Mouse (Mus musculus): Measurements from ENCODE around the gene Etv5.

Etv5 gene

DNA sequence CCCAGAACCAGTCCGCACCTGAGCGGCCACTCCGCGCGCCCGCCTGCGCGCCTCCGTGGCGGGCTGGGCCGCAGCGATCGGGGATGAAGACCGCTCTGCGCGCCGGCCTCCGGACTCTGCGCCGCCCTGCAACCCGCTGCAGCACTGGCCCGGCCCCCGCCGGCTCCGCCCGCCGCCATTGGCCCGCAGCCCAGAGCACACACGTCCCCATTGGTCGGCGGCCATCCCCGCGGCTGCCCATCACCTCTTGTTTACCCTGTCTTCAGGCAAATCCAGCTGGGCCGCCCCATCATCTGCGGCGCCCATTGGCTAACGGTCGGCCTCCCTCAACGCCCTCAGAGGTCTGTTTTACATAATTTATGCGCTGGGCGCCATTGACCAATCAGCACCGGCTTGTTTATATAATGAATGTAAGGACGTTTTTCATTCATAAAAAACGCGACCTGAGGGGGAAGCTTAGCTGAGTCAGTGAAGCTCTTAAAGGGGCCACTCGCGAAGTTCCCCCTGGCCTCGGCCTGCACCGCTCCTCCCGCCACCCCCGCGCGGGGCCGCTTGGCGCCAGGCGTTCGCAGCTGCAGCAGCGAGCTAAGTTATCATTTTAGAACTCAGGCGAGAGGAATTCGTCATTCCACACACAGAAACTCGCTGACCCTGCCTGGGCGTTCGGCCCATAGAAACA, at the start of gene Etv5:
TSS of gene Etv5 (minus strand) at position 221 of the 679 bp plus-strand sequence.
- peak; percentile 99 for DNase-seq (ENCODE audit: low read depth, low spot score)

DNA sequence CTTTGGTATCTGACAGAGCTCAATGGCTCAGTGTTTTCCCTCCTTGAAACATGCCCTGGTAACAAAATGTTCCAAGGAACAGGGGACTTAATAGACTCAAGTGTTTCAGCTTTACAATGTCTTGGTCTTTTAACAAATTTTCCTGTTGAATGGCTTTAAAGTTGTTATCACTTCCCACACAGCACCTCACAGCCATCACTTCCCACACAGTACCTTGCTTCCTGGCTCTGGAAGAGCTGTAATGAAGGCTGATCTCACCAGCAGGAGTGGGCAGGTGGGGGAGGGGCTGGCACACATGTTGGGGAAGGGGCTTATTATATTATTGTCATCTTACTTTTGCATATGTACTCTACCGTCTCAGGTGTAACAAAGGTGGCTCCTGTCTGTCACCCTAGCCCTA, 44.4 kb upstream of the Etv5 start:
- no peak for DNase-seq (ENCODE audit: low read depth, low spot score)

DNA sequence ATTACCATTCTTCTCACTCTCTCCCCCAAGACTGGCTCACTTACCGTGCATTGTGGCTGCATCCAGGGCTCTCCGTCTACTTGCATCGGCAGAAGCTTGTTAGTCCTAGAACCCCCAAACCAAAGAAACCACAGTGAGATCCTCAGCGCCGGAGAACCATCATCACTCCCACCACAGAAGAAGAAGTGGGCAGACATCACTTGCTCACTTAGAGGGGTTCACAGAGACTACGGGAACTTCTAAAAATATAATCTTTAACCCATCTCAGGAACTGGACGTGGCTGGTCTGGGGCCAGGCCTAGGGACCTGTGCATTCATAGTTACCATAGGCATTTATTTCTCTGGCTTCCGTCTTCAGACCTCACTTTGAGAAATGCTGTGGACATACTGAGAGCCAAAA, 39.8 kb upstream of the Etv5 start:
- DNase-seq (ENCODE audit: low read depth, low spot score), result no peak

DNA sequence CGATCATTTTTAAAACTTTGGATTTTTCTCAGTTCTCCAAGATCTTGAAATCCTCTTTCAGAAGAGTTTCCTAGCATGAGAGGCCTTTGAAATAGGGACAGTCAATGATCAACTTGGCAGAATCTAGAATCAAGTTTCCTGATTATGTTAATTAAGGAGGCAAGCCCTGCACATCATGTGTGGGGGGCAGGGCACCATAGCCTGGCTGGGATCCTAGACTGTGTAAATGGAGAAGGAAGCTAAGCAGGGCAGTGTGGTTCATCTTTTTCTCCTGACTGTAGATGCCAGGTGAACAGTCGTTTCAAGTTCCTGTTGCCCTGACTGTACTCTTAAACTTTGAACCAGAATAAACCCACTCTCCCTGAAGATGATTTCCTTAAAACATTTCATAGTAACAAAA, 32.2 kb upstream of the Etv5 start:
- DNase-seq (ENCODE audit: low read depth, low spot score), result no peak

DNA sequence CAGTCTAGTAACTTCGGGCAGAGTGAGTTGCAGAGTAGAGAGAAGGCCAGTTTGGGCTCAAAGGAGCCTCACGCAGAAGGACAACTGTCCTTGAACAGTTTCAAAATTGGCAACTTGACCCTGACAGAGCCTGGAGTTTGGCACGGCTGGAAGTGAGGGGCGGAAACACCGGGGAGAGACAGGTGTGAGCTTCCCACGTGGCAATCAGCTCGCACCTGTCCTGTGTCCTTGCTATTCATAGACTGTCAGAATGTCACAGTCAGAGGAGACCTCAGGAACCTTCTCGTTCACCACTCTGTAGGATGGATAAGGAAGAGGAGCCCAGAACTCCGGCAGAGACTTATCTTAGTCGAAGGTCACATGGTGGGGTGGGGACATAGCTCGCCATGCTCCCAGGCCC, 29.9 kb upstream of the Etv5 start:
- DNase-seq (ENCODE audit: low read depth, low spot score), result no peak

DNA sequence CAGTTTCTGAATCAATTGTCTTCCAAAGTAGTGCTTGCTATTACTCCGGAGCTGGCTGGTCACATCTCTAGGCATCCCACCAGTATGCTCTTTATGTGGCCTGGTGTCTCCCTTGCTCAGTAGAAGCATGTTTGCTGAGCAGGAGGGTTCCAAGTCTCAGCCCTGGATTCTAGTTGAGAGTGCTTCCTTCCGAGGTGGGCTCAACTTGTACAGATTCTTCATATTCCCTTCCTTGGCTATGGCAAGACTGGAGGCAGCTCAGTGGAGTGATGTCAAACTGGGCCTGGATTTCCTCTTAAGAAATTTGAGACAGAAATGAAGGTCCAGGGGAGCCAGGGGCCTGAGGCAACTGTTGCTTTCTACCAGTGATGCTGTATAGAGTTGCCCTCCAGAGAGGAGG, 27.6 kb upstream of the Etv5 start:
- no peak for DNase-seq (ENCODE audit: low read depth, low spot score)

DNA sequence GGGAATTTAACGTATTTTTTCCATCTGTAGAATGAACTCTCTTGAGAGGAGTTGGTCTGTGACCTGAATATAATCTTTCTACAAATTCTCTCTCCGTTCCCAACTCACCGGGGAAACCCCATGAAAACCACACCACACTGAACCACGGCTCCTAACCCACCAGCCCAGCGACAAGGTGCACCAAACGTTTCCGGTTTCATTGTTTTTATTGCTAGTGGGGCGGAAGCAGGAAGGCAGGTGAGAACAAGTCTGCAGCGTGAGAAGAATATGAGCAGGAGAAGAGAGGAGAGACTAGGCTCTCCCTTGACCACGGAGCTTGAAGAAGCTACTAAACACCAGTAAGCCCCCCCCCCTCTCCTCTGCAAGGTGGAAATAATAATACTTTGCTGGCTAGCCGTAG, 26.9 kb upstream of the Etv5 start:
- no peak for DNase-seq (ENCODE audit: low read depth, low spot score)

DNA sequence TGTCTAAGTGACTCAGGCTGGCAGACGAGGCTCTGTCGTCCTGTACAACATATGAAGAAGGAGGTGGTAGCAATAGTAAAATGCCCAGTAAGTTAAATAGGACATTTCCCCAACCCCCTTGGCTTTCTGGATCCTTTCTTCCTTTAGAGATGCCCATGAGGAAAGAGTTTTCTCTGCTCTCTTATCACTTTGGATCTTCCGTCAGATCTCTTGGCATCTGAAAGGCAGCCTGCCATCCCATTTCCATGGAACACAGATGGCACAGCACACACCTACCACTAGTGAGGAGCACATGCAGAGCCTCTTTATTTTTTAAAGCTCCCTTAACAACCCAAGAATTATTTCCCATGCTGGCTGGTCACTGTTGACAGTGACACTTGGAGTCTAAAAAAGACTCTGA, 22.7 kb upstream of the Etv5 start:
- DNase-seq (ENCODE audit: low read depth, low spot score), result no peak

DNA sequence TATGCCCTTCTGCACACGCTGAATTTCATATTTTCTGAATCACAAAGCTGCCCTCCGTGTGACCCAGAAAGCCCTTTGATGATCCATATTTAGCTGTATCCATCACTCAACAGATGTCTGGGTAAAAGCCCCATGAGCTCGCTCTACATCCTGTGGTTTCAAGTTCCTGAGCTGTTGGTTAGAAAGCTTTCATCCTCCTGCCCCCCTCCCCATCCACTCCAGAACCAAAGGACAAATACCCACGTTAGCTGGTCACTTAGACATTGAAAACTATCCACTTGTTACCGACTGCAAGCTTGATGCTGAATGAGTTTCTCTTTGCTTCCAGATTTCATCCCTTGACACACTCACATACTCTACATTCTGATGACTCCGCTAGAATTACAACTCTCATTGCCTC, 22.2 kb upstream of the Etv5 start:
- no peak for DNase-seq (ENCODE audit: low read depth, low spot score)

DNA sequence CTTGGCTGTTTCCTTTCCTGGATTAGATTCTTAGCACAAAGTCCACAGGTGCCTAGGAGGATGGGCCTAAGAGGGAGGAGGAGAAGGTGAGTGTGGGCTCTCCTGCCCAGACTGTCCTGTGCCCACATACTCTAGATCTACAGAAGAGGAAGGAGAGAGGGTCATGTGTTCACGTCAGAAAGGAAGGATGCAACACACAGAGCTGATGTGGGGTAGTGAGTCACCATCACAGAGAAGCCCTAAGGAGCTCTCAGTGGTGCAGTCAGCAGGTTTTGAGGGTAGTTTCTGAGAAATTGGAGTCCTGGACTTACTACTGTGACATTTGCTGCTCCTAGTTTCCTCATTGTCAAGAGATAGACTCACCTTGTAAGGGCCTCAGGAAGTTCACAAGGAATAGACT, 21.4 kb upstream of the Etv5 start:
- DNase-seq (ENCODE audit: low read depth, low spot score), result no peak

DNA sequence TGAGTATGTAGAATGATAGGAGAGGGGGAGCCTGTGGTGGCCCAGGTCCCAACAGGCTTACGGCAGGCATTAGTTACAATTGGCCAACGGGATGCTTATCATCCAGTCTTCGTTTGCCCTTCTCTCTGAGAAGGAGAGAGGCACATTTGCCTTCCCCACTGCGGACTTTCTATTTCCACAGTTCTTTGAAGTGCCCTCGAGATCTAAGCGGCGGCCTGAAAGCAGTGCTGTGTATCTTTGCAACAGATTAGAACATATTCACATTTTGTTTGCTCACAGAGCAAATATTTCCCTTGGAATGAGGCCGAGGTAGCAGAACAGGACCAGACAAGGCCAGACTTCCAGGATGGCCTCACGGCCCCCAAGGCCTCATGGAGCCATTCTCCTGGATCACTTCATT, 12.6 kb upstream of the Etv5 start:
- no peak for DNase-seq (ENCODE audit: low read depth, low spot score)

DNA sequence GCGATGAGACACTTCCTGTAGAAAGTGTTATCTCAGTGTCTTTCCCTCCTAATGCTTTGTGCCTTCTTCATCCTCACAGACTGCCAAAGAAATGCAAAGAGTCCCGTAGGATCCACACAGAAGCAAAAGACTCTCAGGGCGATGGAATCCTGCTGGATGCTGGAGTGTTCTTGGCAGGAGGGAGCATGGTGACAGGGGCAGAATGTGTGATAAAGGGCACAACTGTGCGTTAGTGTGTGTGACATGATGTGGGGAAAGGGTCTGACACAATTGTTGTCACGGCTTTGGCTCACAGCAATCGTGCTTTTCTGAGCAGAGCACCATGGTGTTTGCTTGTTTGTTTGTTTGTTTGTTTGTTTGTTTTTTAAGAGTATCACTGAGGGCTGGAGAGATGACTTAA, 8.6 kb upstream of the Etv5 start:
- DNase-seq (ENCODE audit: low read depth, low spot score), result no peak

DNA sequence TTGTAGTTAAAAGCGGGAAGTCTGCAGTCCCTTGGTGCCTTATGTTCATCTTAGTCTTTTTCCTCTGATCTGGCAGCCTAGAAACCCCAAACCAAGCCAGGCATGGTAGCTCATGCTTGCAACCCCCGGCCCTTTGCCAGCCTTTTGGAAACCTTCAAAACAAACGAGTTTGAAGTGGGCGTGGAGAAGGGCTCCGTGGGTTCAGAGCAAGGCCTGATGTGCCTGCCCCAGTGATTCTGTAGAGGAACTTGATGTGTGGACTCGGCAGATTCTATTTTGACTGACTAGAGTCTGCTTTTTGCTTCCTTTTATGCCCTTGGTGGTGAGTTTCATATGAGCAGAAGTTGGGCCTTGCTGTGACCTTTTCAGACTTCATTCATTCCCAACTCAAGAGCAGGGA, 5.3 kb upstream of the Etv5 start:
- no peak for DNase-seq (ENCODE audit: low read depth, low spot score)

DNA sequence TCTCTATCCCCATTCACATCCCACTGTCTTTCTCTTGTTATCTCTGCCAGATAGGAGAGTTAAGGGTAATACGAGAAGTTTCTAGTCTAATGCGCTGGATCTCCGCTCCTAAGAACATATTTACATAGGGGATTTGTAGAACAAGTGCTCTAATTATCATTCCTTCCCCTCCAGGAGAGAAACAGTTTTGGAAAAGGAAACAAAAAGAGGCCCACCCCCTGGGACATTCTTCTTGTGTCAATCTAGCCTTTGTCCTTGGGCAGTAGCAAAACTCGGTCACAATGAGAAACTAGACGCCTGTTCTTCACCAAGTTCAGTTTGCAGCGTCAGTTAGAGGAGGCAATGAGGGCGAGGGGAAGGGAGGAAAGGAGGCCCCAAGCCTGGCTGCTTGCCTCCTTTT, 2.7 kb upstream of the Etv5 start:
- DNase-seq (ENCODE audit: low read depth, low spot score), result peak; percentile 77

DNA sequence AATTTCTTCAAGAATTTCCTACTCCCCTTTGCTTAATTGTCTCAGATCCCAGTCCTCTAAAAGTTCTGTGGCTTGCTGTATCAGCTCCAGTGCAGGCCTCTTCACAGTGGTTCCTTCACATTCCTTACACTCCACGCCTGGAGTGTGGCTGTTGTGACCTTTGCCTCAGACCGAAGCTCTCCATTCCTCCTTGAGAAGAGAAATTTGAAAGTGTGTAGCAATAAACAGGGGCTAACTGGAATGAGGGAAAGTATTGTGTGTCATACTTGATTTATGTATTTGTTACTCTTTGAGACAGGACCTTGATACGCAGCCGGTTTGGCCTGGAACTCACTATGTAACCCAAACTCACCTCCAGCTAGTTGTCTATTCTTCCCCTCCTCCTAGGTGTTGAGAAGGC, 1.8 kb upstream of the Etv5 start:
- no peak for DNase-seq (ENCODE audit: low read depth, low spot score)

DNA sequence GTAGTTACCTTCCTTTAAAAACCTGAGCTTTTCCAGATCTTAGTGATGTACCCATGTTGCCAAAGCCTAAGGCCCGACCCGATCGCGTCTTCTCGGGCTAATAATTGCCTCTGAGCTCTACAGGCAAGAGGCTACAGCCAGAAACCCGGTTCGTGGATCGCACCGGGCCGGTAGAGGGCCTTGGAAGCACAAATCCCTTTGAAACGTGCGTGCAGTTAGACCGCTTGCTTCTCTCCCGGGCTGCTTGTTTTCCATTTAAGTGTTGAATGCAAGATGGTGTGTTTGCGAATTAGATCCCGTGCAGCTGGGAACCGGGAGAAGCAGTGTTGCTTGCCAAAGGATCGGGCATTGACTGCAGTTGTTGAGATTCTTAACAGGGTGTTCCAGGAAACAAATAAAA, 750 bp upstream of the Etv5 start:
- peak; percentile 62 for DNase-seq (ENCODE audit: low read depth, low spot score)

DNA sequence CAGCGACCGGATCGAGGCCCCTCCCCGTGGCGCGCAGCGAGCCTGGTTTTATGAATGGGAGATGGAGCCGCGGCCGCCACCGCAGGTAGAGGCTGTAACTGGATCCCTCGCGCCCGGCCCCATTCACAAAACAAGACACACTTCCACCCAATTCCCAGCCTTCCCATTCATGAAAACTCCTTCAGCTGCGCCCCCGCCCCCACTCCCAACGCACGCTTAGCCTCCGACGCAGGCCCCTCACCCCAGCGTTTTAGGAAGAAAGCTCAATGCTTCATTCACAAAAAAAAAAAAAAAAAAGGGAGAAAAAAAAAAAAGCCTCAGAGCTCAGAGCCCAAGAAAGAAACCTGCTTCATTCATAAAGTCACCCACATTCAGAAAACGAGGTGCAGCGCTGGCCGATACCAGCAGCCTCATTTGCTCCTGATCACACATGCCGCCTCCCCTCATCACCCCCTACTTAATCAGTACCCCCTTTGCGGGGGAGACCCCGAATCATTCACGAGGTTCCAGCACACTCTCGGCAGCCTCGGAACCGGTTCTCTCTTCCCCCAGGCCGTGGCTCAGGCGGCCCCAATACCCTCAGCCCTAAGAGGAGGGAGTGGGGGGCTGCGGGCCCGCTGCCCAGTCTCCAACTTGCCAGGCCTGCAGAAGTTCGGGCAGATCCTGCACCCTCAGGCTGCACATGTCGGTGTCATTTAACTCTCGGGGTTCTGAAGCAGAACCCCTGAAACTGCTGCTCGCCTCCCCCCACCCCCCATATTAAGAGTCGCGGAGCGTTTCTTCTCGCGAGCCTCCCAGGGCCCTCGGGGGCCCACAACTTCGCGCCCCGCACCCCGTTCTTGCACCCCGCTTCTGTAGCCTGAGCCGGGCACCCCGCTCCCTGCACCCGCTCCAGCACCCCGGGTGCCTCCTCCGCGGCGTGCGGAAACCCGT, 812 bp downstream of the Etv5 start:
- peak; percentile 94 for DNase-seq (ENCODE audit: low read depth, low spot score)

DNA sequence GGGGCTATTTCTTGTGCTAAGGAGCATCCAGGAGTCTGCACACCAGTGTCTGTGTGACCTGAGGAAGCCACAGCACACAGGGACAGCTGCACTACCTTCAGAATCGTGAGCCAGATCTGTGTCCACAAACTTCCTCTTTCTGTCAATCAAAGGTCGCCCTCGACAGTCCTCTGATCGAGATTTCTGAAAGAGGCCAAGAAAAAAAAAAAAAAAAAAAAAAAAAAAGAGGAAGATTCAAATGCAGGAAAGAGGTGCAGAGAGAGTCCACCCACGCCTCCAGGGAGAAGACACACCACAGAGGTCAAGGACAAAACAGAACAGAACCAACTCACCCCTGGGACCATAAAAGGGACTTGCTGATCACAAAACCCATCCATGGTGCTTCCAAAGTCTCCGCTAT, 3.4 kb downstream of the Etv5 start:
- DNase-seq (ENCODE audit: low read depth, low spot score), result peak; percentile 74

DNA sequence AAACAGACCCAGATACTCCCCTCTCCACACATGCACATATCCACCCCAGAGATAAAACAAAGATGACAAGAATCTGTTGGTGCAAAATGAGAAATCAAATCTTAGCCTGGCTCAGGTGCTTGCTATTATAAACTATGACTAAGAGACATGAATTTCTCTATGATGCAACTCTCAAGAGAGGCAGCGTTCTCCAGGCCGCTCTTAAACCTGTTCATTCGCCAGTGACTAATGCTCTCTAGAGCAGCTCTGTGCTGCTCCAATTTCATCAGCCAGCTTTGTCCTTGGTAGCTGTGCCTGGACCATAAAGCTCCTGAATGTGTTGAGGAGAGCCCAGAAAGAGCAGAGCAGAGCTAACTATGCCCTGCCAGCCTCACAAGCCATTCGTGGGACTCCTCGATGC, 5.0 kb downstream of the Etv5 start:
- no peak for DNase-seq (ENCODE audit: low read depth, low spot score)

DNA sequence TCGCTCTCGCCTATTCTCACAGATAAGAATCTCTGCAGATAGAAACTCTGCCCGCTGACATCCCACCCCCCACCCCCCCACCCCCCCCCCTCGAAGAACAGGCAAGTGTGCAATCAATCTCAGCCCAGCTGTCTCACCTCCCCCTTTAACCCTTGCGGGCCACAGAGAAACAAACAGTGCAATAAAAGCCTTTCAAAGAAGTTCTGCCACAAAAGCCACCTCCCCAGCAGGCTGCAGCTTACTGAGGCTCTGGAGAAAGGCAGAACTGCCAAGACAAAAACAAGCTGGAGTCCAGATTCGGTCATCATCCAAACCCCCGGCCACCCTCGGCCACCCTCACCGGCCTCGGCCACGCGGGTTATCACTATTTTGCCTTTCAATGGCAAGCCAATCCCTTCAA, 5.6 kb downstream of the Etv5 start:
- DNase-seq (ENCODE audit: low read depth, low spot score), result no peak

DNA sequence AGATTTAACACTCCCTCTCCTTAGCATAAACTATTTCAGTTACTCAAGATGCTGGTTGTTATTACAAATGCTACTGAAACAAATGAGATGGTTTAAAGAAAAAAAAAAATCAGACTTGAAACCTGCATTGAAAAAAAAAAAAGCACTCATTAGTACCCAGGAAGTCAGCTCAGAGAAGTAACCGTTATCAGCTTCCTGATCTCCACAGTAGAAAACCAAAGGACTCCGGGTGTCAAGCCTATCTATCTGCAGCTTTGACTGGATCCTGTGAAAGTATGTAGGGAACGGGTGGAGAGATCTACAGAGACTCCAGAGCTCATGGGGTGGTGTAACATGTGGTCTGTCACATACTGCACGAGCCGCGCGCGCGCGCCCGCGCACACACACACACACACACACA, 7.7 kb downstream of the Etv5 start:
- no peak for DNase-seq (ENCODE audit: low read depth, low spot score)

DNA sequence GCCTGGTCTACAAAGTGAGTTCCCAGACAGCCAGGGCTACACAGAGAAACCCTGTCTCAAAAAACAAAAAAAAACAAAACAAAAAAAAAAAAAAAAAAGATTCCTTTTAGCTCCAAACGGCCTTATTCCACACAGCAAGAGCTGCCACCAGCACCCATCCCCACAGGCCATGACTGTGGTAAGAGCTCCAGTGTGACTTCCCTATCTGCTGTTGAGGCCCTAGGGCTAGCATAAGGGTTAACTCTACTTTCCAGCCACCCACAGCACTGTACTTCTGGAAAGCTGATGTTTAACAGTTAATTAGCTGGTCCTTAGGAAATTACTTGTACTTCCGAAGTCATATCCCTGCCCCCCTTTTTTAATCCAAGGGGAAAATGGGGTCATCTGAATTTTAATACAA, 8.2 kb downstream of the Etv5 start:
- no peak for DNase-seq (ENCODE audit: low read depth, low spot score)

DNA sequence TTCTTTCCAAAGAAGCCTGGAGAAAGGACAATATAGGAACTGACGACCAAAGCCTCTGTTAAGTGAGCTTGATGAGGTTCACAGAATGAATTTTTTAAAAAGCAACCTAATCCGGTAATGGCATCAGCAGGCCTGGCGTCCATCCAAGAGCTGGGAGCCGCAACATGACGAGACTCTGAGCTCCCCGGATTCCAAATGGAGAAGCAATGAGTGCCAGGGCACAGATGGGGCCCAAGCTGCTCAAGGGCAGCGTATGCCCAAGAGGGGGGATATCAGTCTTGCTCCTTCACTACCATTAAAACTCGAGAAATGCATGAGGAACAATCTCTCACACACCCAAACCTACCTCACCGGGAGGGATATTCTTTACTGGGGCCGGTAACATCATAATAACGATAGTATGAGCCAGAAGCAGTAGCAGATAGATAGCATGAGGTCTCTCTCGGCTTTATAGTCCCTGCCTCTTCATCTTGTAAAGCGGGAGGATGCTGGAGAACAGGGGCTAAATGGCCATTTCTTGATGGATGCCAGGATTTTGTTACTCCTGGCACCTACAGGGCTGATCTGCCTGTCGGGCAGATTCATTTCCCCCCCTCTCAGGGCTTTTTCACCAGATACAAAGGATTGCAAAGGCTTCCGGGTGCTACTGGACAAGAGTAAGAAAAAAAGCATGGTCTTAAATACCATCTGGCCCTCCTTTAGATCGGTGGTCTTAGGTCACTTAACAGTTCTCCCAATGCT, 9.1 kb downstream of the Etv5 start:
- DNase-seq (ENCODE audit: low read depth, low spot score), result no peak

Measured in ES-CJ7 (cell line).